Mouse (Mus musculus) spleen, postnatal 36 days (tissue): ENCODE results near the gene Slc52a3.
"Not testable (repeated sequence)": the region's sequence is repeated elsewhere in the genome, so short reads cannot be mapped to it uniquely, and the experiment has no call there.

Source experiments
- DNase-seq, 2 experiments: peaks; one replicate each; pipeline ENCODE4 v3.0.0; 2022; ENCODE audit warnings: low spot score in 2 of 2, mixed read lengths in 1 of 2

The Slc52a3 gene

GRCm38 (mm10) chr2:151973595-151974562 lies 22.4 kb upstream of the Slc52a3 start:
- no peak for DNase-seq

- no peak for DNase-seq
Measured at GRCm38 (mm10) chr2:151975295-151975694, 21.0 kb upstream of the Slc52a3 start.

DNA sequence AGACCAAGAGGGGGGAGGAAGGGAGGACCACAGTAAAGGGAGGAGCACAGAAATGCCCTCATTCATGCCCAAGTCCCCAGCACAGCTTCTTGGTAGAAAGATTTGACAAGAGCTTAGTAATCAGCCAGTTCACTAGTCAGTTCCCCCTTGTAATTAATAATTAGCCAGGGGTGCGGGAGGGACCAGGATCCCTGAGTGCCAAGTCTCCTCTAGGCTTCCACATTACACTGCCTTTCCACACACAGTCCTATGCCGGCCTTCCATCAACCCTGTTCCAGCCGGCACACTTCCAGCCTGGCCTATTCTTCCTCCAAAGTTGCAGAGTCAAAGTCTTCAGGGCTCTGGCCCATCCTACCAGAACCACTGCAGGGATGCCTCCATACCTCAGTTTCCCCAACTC lies 20.2 kb upstream of the Slc52a3 start:
- DNase-seq: no peak

- no peak for DNase-seq
Measured at GRCm38 (mm10) chr2:151977689-151978440, 18.4 kb upstream of the Slc52a3 start.

DNA sequence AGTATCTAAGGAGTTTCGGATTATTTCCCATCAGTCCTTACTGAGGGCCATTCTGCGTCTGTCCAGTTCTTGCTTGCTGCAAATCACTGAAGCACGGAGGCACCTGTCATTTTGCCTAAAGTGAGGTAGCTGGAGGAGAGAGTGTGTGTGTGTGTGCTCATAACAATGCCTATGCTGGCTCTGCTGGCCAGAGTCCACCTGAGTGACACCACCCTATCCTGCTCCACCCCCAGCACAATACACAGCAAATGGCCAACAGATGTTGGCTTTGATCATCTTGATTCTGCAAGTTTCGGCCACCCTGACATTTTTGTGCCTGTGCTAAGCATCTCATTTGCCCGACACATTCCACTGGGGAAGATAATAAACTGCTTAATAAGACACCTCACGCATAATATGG lies 17.8 kb upstream of the Slc52a3 start:
- DNase-seq: no peak

GRCm38 (mm10) chr2:151979470-151980354 lies 16.6 kb upstream of the Slc52a3 start, which contains the start of gene Fam110a:
Gene Fam110a (minus strand): TSS chr2:151980219.
- DNase-seq: peak; percentile 84 to 85

DNA sequence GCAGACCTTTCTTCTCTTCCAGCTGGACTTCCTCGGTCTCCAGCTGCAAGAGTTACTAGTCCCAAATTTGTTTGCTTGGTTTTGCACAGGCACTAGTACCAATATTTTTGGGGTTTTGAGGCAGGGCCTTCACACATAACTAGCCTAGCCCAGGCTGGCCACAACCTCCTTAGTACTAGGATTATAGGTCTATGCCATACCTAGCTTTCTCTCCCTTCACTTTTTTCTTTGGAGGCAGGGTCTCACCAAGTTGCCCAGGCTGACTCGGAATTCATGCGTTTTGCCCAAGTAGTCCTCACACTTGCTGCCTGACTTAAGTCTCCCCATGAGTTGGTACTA lies 16.0 kb upstream of the Slc52a3 start:
- no peak for DNase-seq

GRCm38 (mm10) chr2:151981268-151981667 lies 15.0 kb upstream of the Slc52a3 start:
- DNase-seq: no peak

- DNase-seq: no peak
Measured at GRCm38 (mm10) chr2:151982476-151982875, 13.8 kb upstream of the Slc52a3 start.

DNA sequence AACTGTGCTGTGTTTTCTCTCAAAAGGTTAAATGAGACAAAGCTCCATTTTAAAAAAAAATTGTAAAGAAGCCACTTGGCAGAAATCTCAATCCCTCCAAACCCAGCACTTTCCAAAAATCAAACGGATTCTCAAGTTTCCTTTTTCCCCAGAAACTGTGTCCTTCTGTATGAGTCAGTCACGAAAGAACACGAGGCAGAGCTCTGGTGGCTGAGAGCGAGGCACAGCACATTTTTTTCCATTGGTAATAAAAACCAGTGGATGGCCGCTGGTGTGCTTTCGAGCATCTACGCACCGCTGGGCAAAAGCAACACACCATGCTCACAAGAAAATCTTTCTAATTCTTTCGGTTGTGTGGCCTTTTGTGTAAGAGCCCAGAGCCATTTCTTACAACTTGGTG lies 12.3 kb upstream of the Slc52a3 start:
- no peak for DNase-seq

DNA sequence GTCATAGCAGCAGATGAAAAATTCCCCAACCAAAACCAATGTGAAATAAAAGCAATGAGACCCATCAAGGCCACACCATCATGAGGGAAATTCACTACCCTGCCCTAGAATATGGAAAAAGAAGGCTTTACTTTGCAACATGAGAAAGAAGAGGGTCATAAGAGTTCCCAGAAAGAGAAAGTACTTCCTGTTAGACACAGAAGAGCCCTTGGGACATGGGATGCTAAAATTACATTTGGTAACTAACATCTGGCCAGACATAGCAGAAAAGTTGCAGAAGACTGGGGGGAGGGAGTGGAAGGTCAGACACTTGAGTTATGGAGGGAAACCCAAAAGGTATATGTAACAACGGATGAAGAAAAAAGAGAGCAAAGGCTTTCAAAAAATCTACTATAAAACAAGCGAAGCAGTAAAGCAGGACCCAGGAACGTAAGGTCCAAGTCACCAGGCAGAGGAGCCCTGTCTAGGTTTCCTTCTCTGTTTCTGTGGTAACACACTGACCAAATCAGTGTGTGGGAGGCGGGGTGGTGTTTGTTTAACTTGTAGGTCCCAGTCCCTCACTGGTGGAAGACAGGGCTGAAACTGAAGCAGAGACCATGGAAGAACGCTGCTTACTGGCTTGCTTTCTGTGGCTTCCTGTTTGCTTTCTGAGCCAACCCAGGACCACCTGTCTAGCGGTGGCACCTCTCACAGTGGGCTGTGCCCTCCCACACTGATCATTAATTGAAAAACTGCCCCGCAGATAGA lies 10.7 kb upstream of the Slc52a3 start:
- DNase-seq: no peak

DNA sequence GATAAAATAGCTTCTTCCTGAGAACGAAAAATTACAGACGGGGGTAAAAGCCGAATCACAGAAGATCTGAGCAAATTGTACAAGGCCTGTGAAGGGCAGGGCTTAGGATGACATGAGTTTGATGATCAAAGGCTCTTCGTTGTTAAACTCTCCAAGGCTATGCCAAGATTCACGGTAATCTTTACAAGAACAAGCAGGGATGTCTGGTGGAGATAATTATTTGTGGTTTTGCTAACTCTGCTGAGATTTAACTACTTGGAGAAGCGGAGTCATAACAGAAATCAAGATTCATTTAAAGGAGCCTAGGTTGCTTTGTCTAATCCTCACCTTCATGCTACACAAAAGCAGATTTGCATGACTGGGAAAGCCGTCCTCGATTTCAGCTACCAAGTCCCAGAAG lies 9.4 kb upstream of the Slc52a3 start:
- no peak for DNase-seq

DNA sequence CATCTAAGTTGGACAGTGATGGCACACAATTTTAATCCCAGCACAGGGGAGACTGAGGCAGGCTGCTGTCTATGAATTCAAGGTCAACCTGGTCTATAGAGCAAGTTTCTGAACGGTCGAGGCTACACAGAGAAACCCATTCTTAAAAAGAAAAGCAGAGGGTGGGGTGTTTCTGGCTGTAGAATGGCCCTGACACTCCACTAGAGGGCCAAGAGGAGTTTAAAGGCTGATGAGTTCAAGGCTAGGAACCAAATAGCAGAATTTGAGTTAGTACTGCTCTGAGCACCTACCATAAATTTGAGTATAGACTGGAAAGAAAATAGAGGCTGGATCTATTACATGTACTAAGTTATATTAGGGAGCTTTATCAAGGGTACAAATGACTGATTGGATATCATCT lies 7.3 kb upstream of the Slc52a3 start:
- no peak for DNase-seq

DNA sequence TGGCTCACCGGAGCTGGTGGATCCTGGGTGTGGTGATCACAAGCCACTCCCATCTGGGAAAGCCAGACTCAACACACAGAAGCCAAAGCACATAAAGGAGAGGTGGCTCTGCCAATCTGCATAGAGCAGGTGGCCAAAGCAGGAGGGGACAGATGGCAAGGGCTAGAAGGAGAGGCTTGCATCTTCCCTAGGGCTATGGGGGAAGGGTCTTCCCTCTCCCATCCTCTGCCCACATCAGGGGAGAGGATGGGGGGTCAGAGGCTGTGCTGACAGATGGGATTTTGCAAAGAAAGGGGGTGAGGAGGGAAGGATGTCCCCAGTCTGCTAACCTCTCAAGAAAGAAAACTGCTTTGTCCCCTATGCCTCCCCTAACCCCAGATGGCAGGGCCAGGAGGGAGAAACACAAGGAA lies 5.3 kb upstream of the Slc52a3 start:
- DNase-seq: no peak

DNA sequence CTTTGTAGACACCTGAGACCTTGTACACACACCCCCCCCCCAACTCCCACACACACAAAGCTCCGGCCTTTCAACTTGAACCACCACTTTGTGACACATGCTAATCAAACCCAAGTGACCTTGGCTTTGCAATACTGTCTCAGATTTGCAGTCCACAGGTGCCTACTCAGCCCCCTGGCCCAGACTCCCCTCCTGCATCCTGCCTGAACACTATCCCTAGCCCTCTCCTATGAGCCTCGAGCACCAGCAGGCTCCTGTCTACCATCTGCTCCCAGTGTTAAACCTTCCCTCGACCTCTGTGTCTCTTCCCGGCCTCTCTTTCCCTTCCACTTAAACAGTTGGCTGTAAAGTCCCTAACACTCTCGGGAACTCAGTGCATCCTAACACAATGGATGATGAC lies 4.9 kb upstream of the Slc52a3 start:
- no peak for DNase-seq

- DNase-seq: peak; percentile 48 to 65
Measured at GRCm38 (mm10) chr2:151994350-151995122, 1.8 kb upstream of the Slc52a3 start.

GRCm38 (mm10) chr2:151997190-151997575 lies 872 bp downstream of the Slc52a3 start:
- DNase-seq: not testable (repeated sequence)

DNA sequence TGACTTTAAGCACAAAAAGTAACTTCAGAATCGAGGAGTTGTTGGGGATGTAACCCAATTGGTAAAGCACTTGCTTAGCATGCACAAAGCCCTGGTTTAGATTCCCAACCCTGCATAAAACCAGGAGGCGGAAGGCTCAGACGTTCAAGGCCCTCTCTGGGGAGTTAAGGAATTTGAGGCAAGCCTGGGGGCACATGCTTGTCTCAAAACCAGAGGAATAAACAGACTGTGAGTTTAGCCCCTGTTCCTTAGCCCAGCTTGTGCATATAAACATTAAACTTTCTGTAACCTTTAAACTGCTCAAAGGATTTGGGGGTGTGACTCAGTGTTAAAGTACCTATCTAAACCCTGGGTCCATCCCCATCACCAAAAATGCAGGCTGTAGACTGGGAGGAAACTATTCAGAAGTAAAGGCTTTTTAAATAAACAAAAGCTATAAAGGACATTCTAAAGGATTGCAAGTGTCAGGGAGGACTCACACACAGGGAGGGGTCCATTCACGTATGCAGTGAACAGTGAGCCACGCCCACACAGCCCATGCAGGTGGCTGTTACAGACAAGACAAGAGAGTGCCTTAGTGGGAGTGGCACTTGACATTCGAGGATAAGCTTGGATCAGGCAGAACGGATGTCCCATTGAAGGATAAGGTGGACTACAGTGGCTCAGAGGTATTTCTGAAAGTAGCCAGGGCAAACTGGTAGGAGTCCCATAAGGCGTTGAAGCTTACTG lies 1.6 kb downstream of the Slc52a3 start:
- DNase-seq: no peak

DNA sequence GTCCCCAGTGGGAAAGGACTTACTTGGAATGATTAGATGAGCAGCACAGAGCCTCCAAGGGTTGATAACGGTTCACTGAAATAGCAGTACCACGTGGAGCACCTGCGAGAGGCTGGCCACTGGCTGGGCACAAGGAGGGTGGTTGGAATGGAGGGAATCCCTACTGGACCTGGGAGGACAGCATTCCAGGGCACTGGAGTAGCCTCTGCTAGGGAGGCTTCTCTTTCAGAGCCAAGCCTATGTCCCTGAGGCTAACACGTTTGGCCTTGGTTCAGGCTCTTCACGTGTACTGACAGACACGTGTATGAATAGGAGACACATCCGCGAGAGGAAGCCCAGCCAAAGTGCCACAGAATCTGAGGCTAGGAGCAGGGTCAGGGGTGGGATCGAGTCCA lies 2.2 kb downstream of the Slc52a3 start:
- no peak for DNase-seq

DNA sequence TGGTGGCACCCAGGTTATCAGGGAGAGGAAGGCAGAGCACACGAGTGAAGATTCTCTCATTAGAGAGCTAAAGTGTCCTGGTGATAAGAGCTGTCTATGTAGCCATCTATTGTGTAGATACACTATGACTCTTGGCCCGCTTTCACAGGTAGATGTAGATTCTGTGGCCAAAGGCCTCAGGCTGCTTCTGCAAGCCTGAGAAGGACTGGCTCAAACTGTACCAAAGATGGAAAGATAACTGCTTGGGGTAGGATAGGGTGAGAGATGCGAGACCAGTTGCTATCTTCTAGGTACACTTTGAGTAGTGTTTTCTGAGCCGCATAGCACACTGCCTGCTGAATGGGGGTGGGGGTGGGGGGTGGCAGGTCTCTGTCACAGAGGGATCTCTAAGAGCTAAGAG lies 2.6 kb downstream of the Slc52a3 start:
- DNase-seq: no peak
